19 mouse cellular contexts compared by ENCODE assay signal in the genomic region with DNA sequence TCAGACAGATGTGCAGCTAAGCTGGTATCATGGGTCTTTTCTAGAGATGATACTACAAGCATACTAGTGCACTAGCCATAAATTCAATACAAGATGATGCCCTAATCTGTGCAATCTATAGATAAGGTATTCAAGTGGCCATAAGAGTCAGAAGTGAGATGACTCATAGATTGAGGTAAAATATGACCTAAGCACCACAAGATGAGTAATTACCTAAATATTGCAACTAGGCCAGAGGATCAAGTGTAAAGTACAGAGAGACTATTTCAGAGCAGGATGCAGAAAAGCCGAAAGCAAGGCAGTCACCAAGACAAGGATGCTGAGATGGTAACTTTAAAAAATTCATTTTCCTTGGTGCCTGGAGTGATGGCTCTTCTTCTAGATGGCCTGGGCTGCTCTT.
DNase-seq lines count a peak whose midpoint lies in the region; ATAC-seq lines count a peak whose summit lies in the region.
"Had no signal": no experiment of that assay in that cellular context is flagged by ENCODE, and none has a peak within 500 bp of the region (broad histone marks: within the 10 kb centered on the region; RNA-seq: fewer than 3 reads in every experiment).

No protein-coding gene starts in this region.

- no peaks in the 10 kb centered on the region for H3K27me3 ChIP-seq in forebrain, embryonic 13.5 days
- H3K27me3 ChIP-seq in forebrain, embryonic 16.5 days (replicated peaks; ENCODE audit: control insufficient read depth, insufficient read depth, low read length), result no peaks in the 10 kb centered on the region
- H3K27me3 ChIP-seq in midbrain, embryonic 10.5 days (ENCODE audit: low read depth, poor library complexity, severe bottlenecking), result peaks cover 25% of the 10 kb centered on the region
- no peaks in the 10 kb centered on the region for H3K27me3 ChIP-seq in neural tube, embryonic 13.5 days
- H3K27me3 ChIP-seq: embryonic facial prominence, embryonic 12.5 days; heart, embryonic 12.5 days had no signal

- WGBS in forebrain, embryonic 13.5 days, result 85% methylated on average over 1 of the region's 1 CpGs
- WGBS in forebrain, embryonic 16.5 days, result 88% methylated on average over 1 of the region's 1 CpGs
- WGBS in midbrain, embryonic 10.5 days, result 87% methylated on average over 1 of the region's 1 CpGs
- WGBS in neural tube, embryonic 13.5 days, result 79% methylated on average over 1 of the region's 1 CpGs

- DNase-seq in NIH3T3 (ENCODE audit: low read depth), result peak; percentile 42
- no peak for DNase-seq in midbrain, embryonic 10.5 days (ENCODE audit: low spot score)
- DNase-seq in T-cell, adult 2 months (ENCODE audit: low spot score), result no peak
- no peak for DNase-seq in kidney, postnatal 10 days
- DNase-seq in kidney, postnatal 14 days, result no peak
- DNase-seq: B cell, adult 2 months; cerebellum, adult 11 months; gastrocnemius, postnatal 25 days; lung, postnatal 14 days; right cerebral cortex, postnatal 4 days; thymus, adult 18-20 months had no signal

- H3K9me3 ChIP-seq in forebrain, embryonic 13.5 days (replicated peaks), result no peaks in the 10 kb centered on the region
- no peaks in the 10 kb centered on the region for H3K9me3 ChIP-seq in forebrain, embryonic 16.5 days (ENCODE audit: control insufficient read depth, low read length)
- no peaks in the 10 kb centered on the region for H3K9me3 ChIP-seq in midbrain, embryonic 10.5 days (replicated peaks)
- no peaks in the 10 kb centered on the region for H3K9me3 ChIP-seq in neural tube, embryonic 13.5 days
- H3K9me3 ChIP-seq: embryonic facial prominence, embryonic 12.5 days; heart, embryonic 12.5 days; limb, embryonic 10.5 days had no signal

- no peak overlapping the region for H3K4me3 ChIP-seq in forebrain, embryonic 13.5 days
- H3K4me3 ChIP-seq in forebrain, embryonic 16.5 days (replicated peaks; ENCODE audit: low read length), result no peak overlapping the region
- no peak overlapping the region for H3K4me3 ChIP-seq in midbrain, embryonic 10.5 days
- no peak overlapping the region for H3K4me3 ChIP-seq in neural tube, embryonic 13.5 days
- H3K4me3 ChIP-seq: embryonic facial prominence, embryonic 12.5 days; heart, embryonic 12.5 days; limb, embryonic 10.5 days had no signal

- H3K4me1 ChIP-seq in forebrain, embryonic 13.5 days, result peaks cover 18% of the 10 kb centered on the region
- H3K4me1 ChIP-seq in forebrain, embryonic 16.5 days (replicated peaks; ENCODE audit: control insufficient read depth, insufficient read depth, low read length), result peaks cover 17% of the 10 kb centered on the region
- peaks cover 24% of the 10 kb centered on the region for H3K4me1 ChIP-seq in midbrain, embryonic 10.5 days
- H3K4me1 ChIP-seq in neural tube, embryonic 13.5 days (replicated peaks), result peaks cover 44% of the 10 kb centered on the region
- H3K4me1 ChIP-seq: embryonic facial prominence, embryonic 12.5 days; heart, embryonic 12.5 days had no signal

- H3K4me2 ChIP-seq in forebrain, embryonic 13.5 days, result no peak overlapping the region
- H3K4me2 ChIP-seq in forebrain, embryonic 16.5 days (ENCODE audit: low read length), result no peak overlapping the region
- H3K4me2 ChIP-seq in neural tube, embryonic 13.5 days, result no peak overlapping the region
- H3K4me2 ChIP-seq: embryonic facial prominence, embryonic 12.5 days; heart, embryonic 12.5 days had no signal

- H3K9ac ChIP-seq in forebrain, embryonic 13.5 days, result no peak overlapping the region
- no peak overlapping the region for H3K9ac ChIP-seq in forebrain, embryonic 16.5 days (replicated peaks; ENCODE audit: low read depth, low read length)
- H3K9ac ChIP-seq in neural tube, embryonic 13.5 days, result 0 out of 2 replicates have a peak overlapping the region, but pooled peaks have one; percentile 51
- H3K9ac ChIP-seq: embryonic facial prominence, embryonic 12.5 days; heart, embryonic 12.5 days; liver, embryonic 14.5 days had no signal

- no peaks in the 10 kb centered on the region for H3K36me3 ChIP-seq in forebrain, embryonic 13.5 days (ENCODE audit: poor library complexity, severe bottlenecking)
- H3K36me3 ChIP-seq in forebrain, embryonic 16.5 days (ENCODE audit: control insufficient read depth, insufficient read depth), result no peaks in the 10 kb centered on the region
- H3K36me3 ChIP-seq in midbrain, embryonic 10.5 days, result no peaks in the 10 kb centered on the region
- H3K36me3 ChIP-seq in neural tube, embryonic 13.5 days, result no peaks in the 10 kb centered on the region
- H3K36me3 ChIP-seq: embryonic facial prominence, embryonic 12.5 days; heart, embryonic 12.5 days; limb, embryonic 10.5 days had no signal

- no peak for ATAC-seq in forebrain, embryonic 13.5 days
- no peak for ATAC-seq in forebrain, embryonic 16.5 days
- ATAC-seq in neural tube, embryonic 13.5 days (ENCODE audit: low read depth), result no peak
- ATAC-seq: activated CD4-positive, CD25-positive, alpha-beta regulatory T cell, adult 4 months had no signal

- H3K27ac ChIP-seq in forebrain, embryonic 13.5 days, result peak overlapping the region; percentile 90
- H3K27ac ChIP-seq in forebrain, embryonic 16.5 days (ENCODE audit: low read length), result no peak overlapping the region; the same call in 1 of the 2 replicates
- H3K27ac ChIP-seq in midbrain, embryonic 10.5 days (replicated peaks), result peak overlapping the region; percentile 80; the same call in 1 of the 2 replicates
- H3K27ac ChIP-seq in neural tube, embryonic 13.5 days (replicated peaks), result peak overlapping the region; percentile 92
- H3K27ac ChIP-seq: embryonic facial prominence, embryonic 12.5 days; limb, embryonic 10.5 days; liver, embryonic 14.5 days had no signal
